Mouse (Mus musculus) hematopoietic multipotent progenitor cell, adult 10-12 weeks (in vitro differentiated cells): ENCODE data around the gene Tmem177. TPM values are rescaled to one million over a fixed set of nuclear protein-coding genes. Genes with fewer than 3 reads are reported as not detected.

Experiments
- polyA plus RNA-seq: library from polyadenylated mRNA; stranded (reverse); fragments of >175 nt; gene quantifications from 2 replicates; pipeline ENCODE4 v1.2.3, GENCODE M21; 2012; ENCODE audit warnings: low replicate concordance

The Tmem177 gene
- 0.61 and 0.66 TPM in 2 replicates for polyA plus RNA-seq

DNA sequence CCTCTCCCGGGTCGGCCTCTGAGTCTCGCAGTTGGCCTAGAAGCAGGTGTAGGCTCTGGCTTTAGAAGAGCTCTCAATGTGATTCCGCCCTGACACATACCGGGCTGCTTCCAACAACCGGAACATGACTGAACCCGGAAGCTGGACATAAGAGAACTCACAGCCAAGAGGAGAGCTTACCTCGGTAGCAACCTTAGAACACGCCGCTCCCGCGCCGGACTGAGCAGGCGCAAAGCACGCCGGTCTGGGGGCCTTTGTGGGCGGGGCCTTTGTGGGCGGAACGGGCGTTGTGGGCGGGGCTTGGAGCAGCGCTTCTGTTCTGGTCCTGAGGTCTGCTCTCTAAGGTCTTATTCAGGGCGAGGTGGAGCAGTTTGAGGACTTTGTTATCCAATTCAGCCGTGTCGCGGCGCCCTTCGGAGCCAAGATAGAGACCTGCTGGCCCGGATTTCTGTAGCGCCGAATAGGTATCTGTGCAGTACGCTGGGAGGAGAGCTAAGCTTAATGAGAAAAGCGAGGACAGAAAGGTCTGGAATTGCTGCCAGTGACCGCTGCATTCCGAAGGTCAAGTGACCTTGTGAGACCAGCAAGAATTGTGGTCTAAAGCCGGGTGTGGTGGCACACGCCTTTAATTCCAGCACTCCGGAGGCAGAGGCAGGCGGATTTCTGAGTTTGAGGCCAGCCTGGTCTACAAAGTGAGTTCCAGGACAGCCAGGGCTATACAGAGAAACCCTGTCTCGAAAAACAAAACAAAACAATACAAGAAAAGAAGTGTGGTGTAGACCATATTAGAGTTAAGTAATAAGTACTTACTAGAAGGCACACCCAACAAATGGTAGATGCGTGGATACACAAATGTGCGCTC lies at the start of gene Tmem177:
Gene Tmem177, minus strand, starts transcription at position 256 of the 862 bp plus-strand sequence.

Other genes starting within 250 kb of the Tmem177 start
- gene Ptpn4, start 75.6 kb downstream of the Tmem177 start, polyA plus RNA-seq = 6.6 and 14.2 TPM in 2 replicates
- gene Cfap221, start 84.0 kb upstream of the Tmem177 start, polyA plus RNA-seq = not detected in 2 replicates
- not detected in 2 replicates for gene Sctr, start 93.7 kb upstream of the Tmem177 start, polyA plus RNA-seq
- gene Tmem37, start 160.9 kb upstream of the Tmem177 start, polyA plus RNA-seq = 2.1 and 2.3 TPM in 2 replicates
- 3.1 and 4.5 TPM in 2 replicates for gene Dbi, start 207.9 kb upstream of the Tmem177 start, polyA plus RNA-seq
- gene 3110009E18Rik, start 208.0 kb upstream of the Tmem177 start, polyA plus RNA-seq = 0.68 and 2.9 TPM in 2 replicates